Mouse (Mus musculus): ENCODE measurements around the gene Hrh2.

Gene Hrh2

DNA sequence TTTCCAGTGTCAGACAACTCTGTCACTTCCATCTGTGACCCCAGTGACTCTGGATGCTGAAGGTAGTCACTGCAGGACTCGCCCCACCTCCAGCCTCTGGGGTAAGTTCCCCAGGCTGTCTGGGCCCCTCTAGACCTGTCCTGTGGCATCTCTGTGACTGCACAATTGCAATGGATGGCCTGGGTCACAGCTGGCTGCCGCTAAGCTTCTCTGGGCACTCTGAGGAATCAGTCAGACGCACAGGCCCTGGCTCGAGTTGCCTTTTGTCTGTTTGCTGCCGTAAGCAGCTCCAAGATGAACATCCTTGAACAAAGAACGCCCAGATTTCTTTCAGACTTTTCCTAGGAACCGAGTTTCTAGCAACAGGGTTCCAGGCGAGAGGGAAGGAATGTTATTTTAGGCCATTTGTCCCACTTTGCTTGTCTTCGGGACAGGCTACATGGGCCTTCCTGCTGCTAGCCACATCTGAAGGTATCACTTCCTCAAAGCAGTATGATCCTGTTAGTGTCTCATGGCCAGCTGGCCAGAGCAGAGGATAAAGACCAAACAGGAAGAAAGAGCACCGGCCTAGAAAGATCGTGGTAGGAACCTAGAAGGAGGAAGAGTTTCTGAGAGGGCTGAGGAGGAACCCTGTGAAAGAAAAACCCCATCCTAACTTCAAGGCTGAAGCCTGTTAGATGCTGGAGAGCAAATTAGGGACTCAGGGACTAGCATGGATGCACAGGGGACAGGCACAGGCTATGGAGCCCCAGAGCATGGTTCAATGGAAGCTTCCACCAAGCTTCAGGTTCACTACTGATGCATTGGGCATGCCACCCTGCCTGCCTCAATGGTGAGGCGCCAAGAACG is 31.2 kb downstream of the Hrh2 start:
- no peak for DNase-seq

- DNase-seq: peak; percentile 72
Measured at GRCm38 (mm10) chr13:54227916-54228483, 36.1 kb downstream of the Hrh2 start.

DNA sequence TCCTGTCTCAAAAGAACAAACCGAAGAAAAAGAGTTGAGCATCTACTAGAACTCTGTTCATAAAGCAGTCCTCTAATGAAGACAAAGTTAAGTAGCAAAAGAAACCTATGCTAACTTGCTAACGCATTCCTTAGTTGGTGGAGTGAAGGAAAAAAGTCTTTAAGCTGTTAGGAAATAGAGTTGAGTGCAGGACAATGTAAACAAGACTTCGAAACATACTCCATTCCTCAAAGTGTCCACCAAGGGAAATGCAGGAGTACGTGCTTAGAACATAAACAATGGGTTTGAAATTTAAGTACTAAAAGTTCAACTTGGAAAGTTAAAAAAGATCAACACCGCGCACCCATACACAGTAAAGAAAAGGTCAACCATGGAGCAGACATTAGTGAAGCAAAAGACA is 38.2 kb downstream of the Hrh2 start:
- DNase-seq: no peak

- no peak for DNase-seq
Measured at GRCm38 (mm10) chr13:54231868-54232267, 39.9 kb downstream of the Hrh2 start.

DNA sequence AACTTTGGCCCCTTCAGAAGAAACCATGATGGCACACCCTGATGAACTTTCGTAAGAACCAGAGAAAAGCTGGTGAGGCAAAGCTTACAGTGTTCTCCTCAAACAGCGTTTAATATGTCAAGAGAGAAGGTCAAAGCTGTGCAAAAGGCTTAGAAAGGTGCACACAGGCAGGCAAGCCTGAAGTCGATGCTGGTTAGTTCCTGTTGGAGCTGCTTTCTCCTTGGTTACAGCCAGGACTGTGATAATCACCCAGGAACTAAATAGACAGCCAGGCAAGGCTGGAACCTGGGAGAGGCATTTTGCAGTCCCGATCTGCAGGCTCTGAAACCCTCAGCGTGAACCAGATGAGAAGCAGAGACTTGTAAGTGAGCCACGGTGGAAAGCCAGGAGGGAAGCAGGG is 45.6 kb downstream of the Hrh2 start:
- DNase-seq: no peak

- DNase-seq: no peak
Measured at GRCm38 (mm10) chr13:54238585-54239323, 46.8 kb downstream of the Hrh2 start.

DNA sequence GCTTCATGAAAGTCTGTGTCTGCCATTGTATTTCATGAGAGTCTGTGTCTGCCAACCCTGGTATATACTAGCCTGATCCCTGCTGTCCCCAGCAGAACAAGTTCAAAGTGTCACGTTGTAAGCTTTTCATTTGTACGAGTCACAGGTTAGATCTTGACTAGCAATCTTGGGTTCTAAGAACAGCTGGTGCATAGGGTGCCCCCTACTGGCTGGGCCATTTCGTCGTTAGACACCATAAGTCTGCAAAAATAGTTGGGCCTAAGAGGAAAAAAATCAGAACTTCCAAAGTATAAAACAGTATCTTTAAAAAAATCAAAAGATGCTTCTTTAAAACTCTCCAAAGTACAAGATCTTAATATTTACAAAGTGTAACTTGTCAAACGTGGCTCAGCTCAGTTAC is 50.5 kb downstream of the Hrh2 start:
- no peak for DNase-seq

DNA sequence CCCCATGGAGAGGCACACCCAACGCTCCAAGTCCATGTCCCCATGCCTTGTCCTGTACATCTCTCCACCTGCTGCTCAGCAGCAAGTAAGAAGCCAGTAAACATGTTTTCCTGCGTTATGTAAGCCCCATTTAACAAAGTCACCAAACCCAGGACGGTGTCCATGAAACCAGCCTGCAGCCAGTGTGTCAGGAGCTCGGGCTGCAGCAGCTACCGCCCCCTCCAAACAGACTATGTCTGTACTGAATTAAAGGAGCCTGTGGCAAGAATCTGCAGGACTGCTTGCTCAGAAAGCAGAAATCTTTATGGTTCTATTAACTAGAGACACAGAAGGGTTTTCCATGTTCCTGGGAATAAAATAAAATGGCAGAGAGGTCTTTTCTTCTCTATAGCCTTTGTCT is 53.3 kb downstream of the Hrh2 start:
- DNase-seq: no peak

- DNase-seq: peak; percentile 88
Measured at GRCm38 (mm10) chr13:54247545-54247944, 55.6 kb downstream of the Hrh2 start.

DNA sequence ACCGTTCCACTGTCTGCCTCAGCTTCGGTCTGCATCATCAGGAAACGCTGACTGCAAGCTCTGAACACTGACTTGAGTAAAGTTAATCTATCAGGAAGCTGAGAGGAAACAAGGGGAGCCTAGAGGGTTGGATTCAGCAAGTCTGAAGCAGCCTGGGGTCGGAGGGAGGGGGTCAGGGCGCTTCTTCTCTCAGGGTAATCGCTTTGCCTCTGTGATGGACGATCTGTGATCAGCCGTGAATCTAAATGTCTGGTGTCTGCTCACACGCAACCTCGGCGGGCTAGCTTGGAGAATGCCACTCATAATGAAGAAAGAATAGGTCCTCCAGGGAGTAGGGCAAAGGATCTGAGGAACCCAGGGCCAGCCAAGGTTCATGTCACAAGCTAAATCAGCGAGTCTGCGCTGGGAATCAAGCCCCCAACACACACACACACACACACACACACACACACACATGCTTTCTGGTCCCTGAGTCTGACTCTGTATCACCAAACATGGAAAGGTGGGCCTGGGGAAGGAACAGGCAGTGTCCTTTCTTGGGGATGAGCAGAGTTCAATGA is 56.6 kb downstream of the Hrh2 start:
- peak; percentile 21 for DNase-seq

- peak; percentile 42 for DNase-seq
Measured at GRCm38 (mm10) chr13:54249007-54249406, 57.1 kb downstream of the Hrh2 start.

DNA sequence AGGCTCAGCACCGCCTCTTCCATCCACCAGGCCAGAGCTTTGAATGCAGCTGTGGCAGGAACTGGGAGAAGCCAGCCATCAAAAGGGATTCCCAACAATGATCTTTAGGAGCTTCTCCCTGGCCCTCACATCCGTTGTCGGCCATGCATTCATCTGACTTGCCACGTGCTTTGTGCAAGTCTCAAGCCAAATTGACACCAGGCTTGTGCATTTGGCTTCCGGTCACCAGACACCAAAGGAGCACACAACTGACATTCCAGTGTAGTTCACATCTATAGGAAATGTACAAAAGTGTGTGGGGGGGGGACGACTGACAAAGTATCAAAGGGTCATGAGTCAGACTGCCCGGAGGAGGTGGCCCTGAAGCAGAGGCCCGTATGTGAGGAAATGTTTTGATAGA is 58.4 kb downstream of the Hrh2 start:
- peak; percentile 38 for DNase-seq

DNA sequence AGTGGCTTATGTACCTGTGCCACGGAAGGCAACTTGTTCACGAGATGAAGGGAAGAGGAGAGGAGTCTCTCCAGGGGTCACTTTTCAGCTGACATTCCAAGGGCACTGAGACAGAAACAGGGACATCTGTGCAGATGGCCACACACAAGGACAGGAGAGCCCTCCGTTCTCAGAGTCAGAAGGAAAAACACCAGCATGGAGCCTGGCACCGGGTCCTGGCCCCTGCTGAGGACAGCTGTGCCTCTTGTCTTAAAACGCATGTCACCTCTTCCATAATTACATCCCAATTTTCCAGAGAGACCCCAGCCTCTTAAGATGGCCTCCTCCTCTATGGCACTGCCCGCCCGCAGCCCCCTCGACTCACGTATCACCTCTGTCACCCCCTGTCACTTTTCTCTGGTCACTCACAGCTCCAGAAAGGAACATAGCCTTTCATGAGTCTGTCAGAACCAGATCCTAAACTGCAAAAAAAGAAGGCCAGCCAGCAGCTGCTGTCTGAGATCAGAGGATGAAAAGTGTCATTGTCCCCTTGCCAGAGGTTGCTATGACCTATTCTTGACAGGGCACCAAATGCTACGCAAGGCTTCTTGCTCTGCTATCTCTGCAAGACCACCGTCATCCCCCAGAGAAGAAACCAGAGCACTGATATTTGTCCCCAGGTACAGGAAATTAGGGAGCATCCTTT is 59.8 kb downstream of the Hrh2 start:
- DNase-seq: no peak

- peak; percentile 14 for DNase-seq
Measured at GRCm38 (mm10) chr13:54257580-54258223, 65.8 kb downstream of the Hrh2 start.

- no peak for DNase-seq
Measured at GRCm38 (mm10) chr13:54258231-54258743, 66.4 kb downstream of the Hrh2 start.

GRCm38 (mm10) chr13:54260318-54260717 is 68.4 kb downstream of the Hrh2 start:
- peak; percentile 53 for DNase-seq

DNA sequence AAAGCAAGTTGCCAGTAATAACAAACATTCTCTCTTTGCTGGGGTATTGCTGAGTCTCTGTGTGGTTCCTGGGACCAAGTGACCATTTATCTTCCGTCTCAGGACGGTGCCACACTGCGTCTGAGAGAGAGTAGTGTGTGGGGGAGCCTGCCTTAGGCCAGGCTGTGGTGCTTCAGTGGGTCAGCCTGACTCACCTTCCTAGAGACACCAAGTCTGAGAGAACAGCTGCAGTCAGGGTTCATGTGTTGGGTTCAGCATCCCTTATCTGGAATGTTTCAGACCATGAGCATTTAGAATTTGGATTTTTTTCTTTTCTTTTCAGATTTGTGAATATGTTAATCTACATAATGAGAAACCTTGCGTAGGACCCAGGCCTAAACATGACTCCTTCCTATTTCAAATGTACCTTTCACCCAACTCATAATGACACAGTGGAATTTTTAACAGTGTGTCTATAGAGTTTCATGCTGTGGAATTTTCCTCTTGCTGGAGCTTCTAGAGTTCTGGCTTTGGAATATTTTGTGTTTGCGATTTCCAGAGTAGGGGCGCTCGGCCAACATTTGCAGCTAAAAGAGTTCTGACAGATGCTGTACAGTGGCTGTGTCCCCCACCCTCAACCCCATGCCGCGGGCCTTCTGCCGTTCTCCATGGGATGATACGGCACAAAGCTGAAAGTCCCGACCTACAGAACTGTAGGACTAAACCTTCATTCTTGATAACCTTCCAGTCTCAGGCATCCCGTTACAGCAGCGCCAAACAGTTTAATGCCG is 71.0 kb downstream of the Hrh2 start:
- DNase-seq: no peak

DNA sequence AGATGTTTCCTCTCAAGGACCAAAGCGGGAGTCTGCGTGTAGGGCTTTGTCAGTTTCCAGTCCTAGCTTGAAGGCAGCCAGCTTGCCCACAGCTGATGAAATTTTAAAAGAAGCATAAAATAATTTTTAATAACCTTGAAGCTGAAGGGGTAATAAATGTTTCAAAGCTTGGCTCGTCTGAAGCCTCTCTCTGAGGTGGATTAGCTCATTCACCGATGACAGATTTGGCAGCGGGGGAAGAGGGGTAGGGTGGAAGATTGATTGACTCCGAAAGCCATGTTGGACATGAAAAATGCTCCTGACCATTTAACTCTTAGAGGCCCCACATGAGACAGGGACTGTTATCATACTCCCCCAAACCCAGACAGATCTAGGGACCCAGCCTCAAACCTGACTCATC is 71.7 kb downstream of the Hrh2 start:
- DNase-seq: no peak

DNA sequence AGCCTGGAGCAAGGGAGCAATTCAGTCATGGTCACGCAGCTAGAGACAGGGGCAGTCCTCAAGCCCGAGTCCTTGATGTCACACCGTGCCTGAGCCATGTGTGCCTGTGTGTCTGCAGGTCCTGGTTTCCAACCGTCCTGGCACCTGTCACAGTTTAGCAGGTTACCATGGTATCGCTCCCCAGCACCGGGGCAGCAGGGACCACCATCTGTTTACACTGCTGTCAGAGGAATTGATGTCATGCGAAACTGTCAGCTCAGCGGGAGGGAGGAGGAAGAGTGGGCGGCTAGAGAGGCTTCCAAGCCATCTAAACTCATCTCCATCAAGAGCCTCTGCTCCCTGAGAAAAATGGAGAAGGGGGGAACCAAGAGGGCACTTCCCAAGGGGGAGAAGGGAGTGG is 74.5 kb downstream of the Hrh2 start:
- DNase-seq: peak; percentile 33

DNA sequence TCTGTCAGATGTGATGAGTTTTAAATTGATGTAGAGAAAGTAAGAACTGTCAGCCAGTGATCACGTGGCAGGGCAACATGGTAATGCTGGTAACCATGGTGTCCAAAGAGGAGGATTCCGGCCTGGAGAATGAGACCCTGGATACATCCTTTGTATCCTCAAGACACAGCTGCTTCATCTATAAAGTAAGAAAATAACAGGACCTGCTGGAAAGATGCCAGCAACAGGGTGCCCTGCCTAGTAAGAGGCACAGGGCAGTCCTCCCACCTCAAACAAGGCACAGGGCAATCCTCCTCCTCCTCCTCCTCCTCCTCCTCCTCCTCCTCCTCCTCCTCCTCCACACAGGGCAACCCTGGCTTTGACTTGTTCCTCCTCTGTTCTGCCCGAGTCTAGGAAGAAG is 77.2 kb downstream of the Hrh2 start:
- DNase-seq: no peak

DNA sequence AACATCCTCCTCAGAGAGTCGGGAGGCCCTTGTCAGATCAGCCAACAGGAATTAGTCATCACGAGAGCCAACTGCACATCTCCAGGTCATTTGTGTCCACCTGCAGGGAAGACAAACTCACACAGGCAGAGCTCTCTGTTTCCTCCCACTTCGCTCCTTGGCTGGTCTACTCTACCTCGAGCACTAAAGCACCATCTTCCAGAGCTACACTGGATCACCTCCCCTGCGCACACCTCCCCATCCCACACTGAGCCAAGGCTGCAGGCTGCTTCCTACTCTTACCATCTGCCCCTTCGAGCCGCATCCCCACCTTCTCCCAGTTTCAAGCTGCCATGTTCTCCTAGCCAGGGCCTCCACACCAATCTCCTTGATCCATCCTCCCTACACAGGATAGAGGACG is 77.7 kb downstream of the Hrh2 start:
- no peak for DNase-seq

Data from embryo, embryonic 11 days (tissue).